Mouse (Mus musculus): ENCODE data around the gene Spocd1. TPM values are rescaled to one million over a fixed set of nuclear protein-coding genes. Genes with fewer than 3 reads are reported as not detected.

Spocd1 gene
- total and polyA plus RNA-seq, 3 experiments = 0.04 to 0.07 TPM; not detected in 1

GRCm38 (mm10) chr4:129985161-129985670 lies 56.2 kb downstream of the Spocd1 start:
- peaks cover 24 to 59% of the 10 kb centered on the region in 2 experiments for H3K4me1 ChIP-seq (ENCODE audit: control insufficient read depth in 1 of 2, insufficient read depth in 2 of 2)
- H3K27me3 ChIP-seq (replicated peaks) = peaks cover 93% of the 10 kb centered on the region
- no peak overlapping the region; the same call in 1 of the 2 replicates for H3K9ac ChIP-seq (ENCODE audit: insufficient read depth, low read depth)
- no peak for DNase-seq (ENCODE audit: extremely low read depth)
- peak overlapping the region; percentile 86 for H3K4me2 ChIP-seq (ENCODE audit: insufficient read depth, low read depth, poor library complexity, severe bottlenecking)
- no peaks in the 10 kb centered on the region for H3K79me2 ChIP-seq (replicated peaks; ENCODE audit: control insufficient read depth, extremely low read depth, insufficient read depth, poor library complexity, severe bottlenecking)
- H3K4me3 ChIP-seq (replicated peaks in 1 of 3; ENCODE audit: low read depth in 2 of 3, low read length in 2 of 3, poor library complexity in 1 of 3) = peak overlapping the region in 1 of 3 experiments; percentile 38
- peaks cover 3% of the 10 kb centered on the region for H3K9me3 ChIP-seq (replicated peaks; ENCODE audit: low read length)
- TF ChIP-seq EP300 (IDR thresholded peaks at IDR 0.05; ENCODE audit: low read length) = no peak
- TF ChIP-seq ETS1 (conservative IDR thresholded peaks at IDR 0.05; ENCODE audit: low read depth, low read length) = no peak
- TF ChIP-seq UBTF (IDR thresholded peaks at IDR 0.05; ENCODE audit: low read depth, low read length) = no peak
- TF ChIP-seq NRF1 (IDR thresholded peaks at IDR 0.05; ENCODE audit: low read depth, low read length) = no peak
- TF ChIP-seq JUND (conservative IDR thresholded peaks at IDR 0.05; ENCODE audit: low read depth, low read length) = no peak
- TF ChIP-seq JUN (IDR thresholded peaks at IDR 0.05; ENCODE audit: insufficient read depth, low read depth, low read length) = no peak
- TF ChIP-seq MEF2A (IDR thresholded peaks at IDR 0.05; ENCODE audit: borderline replicate concordance, low read depth, low read length) = no peak
- TF ChIP-seq BHLHE40 (IDR thresholded peaks at IDR 0.05; ENCODE audit: low read depth, low read length) = no peak
- in situ Hi-C loops (cut with MboI; ENCODE audit: low pct_ligation_motif_present, low pct_unique_long_range_greater_than_20kb, low sequenced_read_pairs) (no loop called here), dilution Hi-C loops (cut with MboI; ENCODE audit: extremely low pct_ligation_motif_present, extremely low pct_unique_long_range_greater_than_20kb, low sequenced_read_pairs) (no loop called here)
- H3K36me3 ChIP-seq (replicated peaks in 1 of 2; ENCODE audit: control insufficient read depth in 1 of 2, insufficient read depth in 1 of 2, low read length in 1 of 2) = no peaks in the 10 kb centered on the region
- H3K27ac ChIP-seq (ENCODE audit: insufficient read depth, low read depth) = no peak overlapping the region

DNA sequence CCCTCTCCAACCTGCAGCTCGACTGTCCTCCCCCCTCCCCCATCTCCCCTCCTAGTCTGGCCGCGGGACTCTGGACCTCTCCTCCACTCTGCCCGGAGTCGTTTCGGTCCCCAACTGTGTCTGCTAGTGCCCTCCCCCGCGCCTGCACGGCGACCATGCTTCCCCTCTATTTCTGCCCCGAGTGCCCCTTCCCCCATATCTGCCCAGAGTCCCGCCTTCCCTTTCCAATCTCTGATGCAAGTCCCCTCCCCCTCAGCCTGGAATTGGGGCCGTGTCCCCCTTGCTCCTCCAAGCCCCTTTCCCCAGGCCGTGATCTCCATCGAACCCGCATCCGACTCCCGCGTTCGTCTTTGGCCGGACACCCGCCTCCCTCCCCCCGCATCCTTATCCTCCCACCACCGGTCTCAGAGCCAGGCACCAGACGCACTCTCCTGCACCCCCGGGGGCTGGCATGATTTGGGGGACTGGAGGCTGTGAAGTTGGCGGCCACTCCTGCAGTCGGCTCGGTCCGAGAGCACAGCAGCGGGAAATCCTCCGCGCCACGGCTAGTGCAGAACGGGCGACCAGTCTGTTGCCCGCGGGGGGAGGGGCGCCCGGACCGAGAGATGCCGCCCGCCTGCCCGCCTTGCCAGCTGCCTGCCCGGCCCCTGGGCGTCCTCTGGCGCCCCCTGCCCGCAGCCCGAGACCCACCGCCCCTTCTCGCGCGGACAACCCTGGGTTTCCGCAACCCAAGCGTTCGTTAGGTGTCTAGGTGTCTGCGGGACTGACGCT lies 56.8 kb downstream of the Spocd1 start:
- Histone ChIP-seq H3K4me1 (ENCODE audit: control insufficient read depth in 1 of 2, insufficient read depth in 2 of 2) (peaks cover 24 to 59% of the 10 kb centered on the region in 2 experiments), H3K4me3 (replicated peaks in 1 of 3; ENCODE audit: low read depth in 2 of 3, low read length in 2 of 3, poor library complexity in 1 of 3) (peak overlapping the region in 1 of 3 experiments; percentile 38), H3K27ac (ENCODE audit: insufficient read depth, low read depth) (no peak overlapping the region), H3K4me2 (ENCODE audit: insufficient read depth, low read depth, poor library complexity, severe bottlenecking) (peak overlapping the region; percentile 86), H3K36me3 (replicated peaks in 1 of 2; ENCODE audit: control insufficient read depth in 1 of 2, insufficient read depth in 1 of 2, low read length in 1 of 2) (no peaks in the 10 kb centered on the region), H3K9ac (ENCODE audit: insufficient read depth, low read depth) (no peak overlapping the region; the same call in 1 of the 2 replicates), H3K27me3 (replicated peaks) (peaks cover 91% of the 10 kb centered on the region), H3K9me3 (replicated peaks; ENCODE audit: low read length) (peaks cover 3% of the 10 kb centered on the region), H3K79me2 (replicated peaks; ENCODE audit: control insufficient read depth, extremely low read depth, insufficient read depth, poor library complexity, severe bottlenecking) (no peaks in the 10 kb centered on the region)
- dilution Hi-C loops (cut with MboI; ENCODE audit: extremely low pct_ligation_motif_present, extremely low pct_unique_long_range_greater_than_20kb, low sequenced_read_pairs) (no loop called here), in situ Hi-C loops (cut with MboI; ENCODE audit: low pct_ligation_motif_present, low pct_unique_long_range_greater_than_20kb, low sequenced_read_pairs) (no loop called here)
- no peak for DNase-seq (ENCODE audit: extremely low read depth)
- TF ChIP-seq SMC3 (IDR thresholded peaks at IDR 0.05; ENCODE audit: low read depth, low read length) = peak; percentile 23
- no peak for TF ChIP-seq SIN3A (IDR thresholded peaks at IDR 0.05; ENCODE audit: low read length)
- peak in 1 of 2 experiments; percentile 38; a peak in 2 of 4 replicates for TF ChIP-seq CTCF (conservative IDR thresholded peaks at IDR 0.05 in 1 of 2, IDR thresholded peaks at IDR 0.05 in 1 of 2; ENCODE audit: low read depth in 2 of 2, low read length in 2 of 2)
- no peak; the same call in none of the 2 replicates for TF ChIP-seq RAD21 (IDR thresholded peaks at IDR 0.05; ENCODE audit: low read depth, low read length)
- TF ChIP-seq KAT2A (IDR thresholded peaks at IDR 0.05; ENCODE audit: insufficient replicate concordance, low read length) = no peak
- no peak for TF ChIP-seq MAX (IDR thresholded peaks at IDR 0.05; ENCODE audit: low read length)
- TF ChIP-seq CHD1 (IDR thresholded peaks at IDR 0.05; ENCODE audit: low read depth, low read length) = no peak
- TF ChIP-seq ETS1 (conservative IDR thresholded peaks at IDR 0.05; ENCODE audit: low read depth, low read length) = no peak
- TF ChIP-seq MYC (IDR thresholded peaks at IDR 0.05; ENCODE audit: low read depth, low read length) = no peak
- TF ChIP-seq POLR2AphosphoS2 (IDR thresholded peaks at IDR 0.05; ENCODE audit: low read depth, low read length) = no peak

Measured in CH12.LX (cell line).